24 mouse cellular contexts compared by ENCODE assay signal in genomic region chr1:155844235-155844634, GRCm38 (mm10). TPM values are rescaled to one million over a fixed set of nuclear protein-coding genes. Genes with fewer than 3 reads are reported as not detected.
DNase-seq lines count a peak whose midpoint lies in the region; ATAC-seq lines count a peak whose summit lies in the region.
"Had no signal": no experiment of that assay in that cellular context is flagged by ENCODE, and none has a peak within 500 bp of the region (broad histone marks: within the 10 kb centered on the region; RNA-seq: fewer than 3 reads in every experiment).

No protein-coding gene starts in this region.

- H3K9ac ChIP-seq in heart, embryonic 12.5 days, result no peak overlapping the region
- H3K9ac ChIP-seq: forebrain, postnatal 0 days; limb, embryonic 15.5 days; midbrain, embryonic 15.5 days; neural tube, embryonic 15.5 days had no signal

- peaks cover 17% of the 10 kb centered on the region for H3K4me1 ChIP-seq in heart, embryonic 12.5 days (replicated peaks)
- H3K4me1 ChIP-seq: limb, embryonic 15.5 days; midbrain, embryonic 15.5 days; neural tube, embryonic 15.5 days had no signal

- peak overlapping the region; percentile 37; the same call in 1 of the 2 replicates for H3K27ac ChIP-seq in heart, embryonic 12.5 days (ENCODE audit: poor library complexity, severe bottlenecking)
- H3K27ac ChIP-seq: hindbrain, postnatal 0 days; limb, embryonic 15.5 days; midbrain, embryonic 15.5 days; neural tube, embryonic 15.5 days had no signal

- no peak overlapping the region for H3K4me3 ChIP-seq in heart, embryonic 12.5 days
- H3K4me3 ChIP-seq: limb, embryonic 15.5 days; midbrain, embryonic 15.5 days; neural tube, embryonic 15.5 days had no signal

- H3K4me2 ChIP-seq in heart, embryonic 12.5 days, result no peak overlapping the region
- H3K4me2 ChIP-seq: limb, embryonic 15.5 days; midbrain, embryonic 15.5 days; neural tube, embryonic 15.5 days had no signal

- H3K9me3 ChIP-seq in heart, embryonic 12.5 days (replicated peaks), result 0 out of 2 replicates have a peak, but pooled peaks cover 3% of the 10 kb centered on the region
- H3K9me3 ChIP-seq: limb, embryonic 15.5 days; midbrain, embryonic 15.5 days; neural tube, embryonic 15.5 days had no signal

- H3K36me3 ChIP-seq in heart, embryonic 12.5 days, result peaks cover 34% of the 10 kb centered on the region

- no peaks in the 10 kb centered on the region for H3K27me3 ChIP-seq in heart, embryonic 12.5 days (replicated peaks)
- H3K27me3 ChIP-seq: limb, embryonic 15.5 days; midbrain, embryonic 15.5 days; neural tube, embryonic 15.5 days had no signal

- no peak for DNase-seq in heart, adult 18-20 months
- DNase-seq in 3134 (ENCODE audit: extremely low read depth, insufficient read length, low spot score), result peak; percentile 31
- peak; percentile 72 for DNase-seq in NIH3T3 (ENCODE audit: low read depth)
- DNase-seq in gonadal fat pad, adult 2 months (ENCODE audit: low read depth), result peak; percentile 83
- DNase-seq in cerebellum, postnatal 25 days, result no peak
- DNase-seq in left cerebral cortex, adult 8-10 months (ENCODE audit: low spot score in 2 of 2), result no peak
- no peak for DNase-seq in layer of hippocampus, adult 9-11 months
- DNase-seq: adrenal gland, postnatal 25 days; cerebellum, adult 11 months; cerebellum, postnatal 14 days; forebrain, postnatal 0 days; kidney, postnatal 10 days; layer of hippocampus, postnatal 36 days; lung, postnatal 14 days; spleen, adult 18-20 months; thymus, adult 18-20 months; thymus, postnatal 4 days had no signal

- 0 out of 2 replicates have a peak, but pooled peaks have one; percentile 25 for ATAC-seq in heart, embryonic 12.5 days (ENCODE audit: insufficient number of reproducible peaks, low FRiP score)
- ATAC-seq: activated CD4-positive, CD25-positive, alpha-beta regulatory T cell, adult 4 months; forebrain, postnatal 0 days; hindbrain, postnatal 0 days; intestine, postnatal 0 days; midbrain, embryonic 15.5 days had no signal

- WGBS in heart, embryonic 12.5 days, result 57% methylated on average over 5 of the region's 5 CpGs

RNA-seq across cellular contexts. Expression of gene Qsox1, which starts 31.5 kb away (rescaled TPM):
- 27.0 and 27.2 TPM in 2 replicates for polyA plus RNA-seq in heart, embryonic 12.5 days (2016; fragmentation: Nextera tagmentation; extraction: Ambion mirVana)
- total RNA-seq in heart, adult 18-20 months (2021), result 10 to 100 TPM; 31.5 to 38.1 TPM
- polyA plus RNA-seq in gonadal fat pad, adult 2 months (2012; rRNA removed), result 244 and 295 TPM in 2 replicates
- total RNA-seq in left cerebral cortex, adult 8-10 months (2022), result 10 to 100 TPM; 31.0 to 35.7 (median 33.3) TPM

Comparison
In these comparisons a context has a peak if more than half of its experiments do, and no peak if none do; other contexts are left out.
1. DNase-seq: peak in 3134 (single experiment), NIH3T3 (single experiment) and gonadal fat pad, adult 2 months (single experiment); none in heart, adult 18-20 months (0 of 2), cerebellum, postnatal 25 days (0 of 2), left cerebral cortex, adult 8-10 months (0 of 2) and layer of hippocampus, adult 9-11 months (single experiment).